Mouse (Mus musculus) embryonic stem cell, embryonic (primary cell): Measurements from ENCODE around the gene Olfr134.
"Not testable (repeated sequence)": the region's sequence is repeated elsewhere in the genome, so short reads cannot be mapped to it uniquely, and the experiment has no call there.

ENCODE experiments used
- CTCF ChIA-PET, 4 experiments: fragments of 300-600 bp in 2 of 4; fragments of 350-600 bp in 2 of 4; sonication (Branson Sonifier 250); formaldehyde crosslinking; loops; one replicate each; lab custom pipeline; 2022; ENCODE audit warnings: inconsistent platforms in 2 of 4; lab: Charles Lee
- POLR2A ChIA-PET, 4 experiments: fragments of 300-600 bp in 2 of 4; fragments of 350-600 bp in 2 of 4; sonication (Branson Sonifier 250); formaldehyde crosslinking; loops; one replicate each; lab custom pipeline; 2022; ENCODE audit warnings: antibody characterized with exemption in 4 of 4, inconsistent platforms in 1 of 4; lab: Charles Lee

The Olfr134 gene

GRCm38 (mm10) chr17:38171088-38171487 is at the start of gene Olfr134:
TSS of gene Olfr134 (plus strand) at chr17:38171388.
- ChIA-PET CTCF (no interaction called here), POLR2A (no interaction called here)

GRCm38 (mm10) chr17:38124199-38124598 is 47.0 kb upstream of the Olfr134 start:
- POLR2A ChIA-PET, CTCF ChIA-PET: not testable (repeated sequence)

- CTCF ChIA-PET, POLR2A ChIA-PET: not testable (repeated sequence)
Measured at GRCm38 (mm10) chr17:38125371-38125770, 45.8 kb upstream of the Olfr134 start.

- ChIA-PET POLR2A (no interaction called here), CTCF (no interaction called here)
Measured at GRCm38 (mm10) chr17:38134426-38134825, 36.8 kb upstream of the Olfr134 start, which contains the start of gene Olfr132. TSS of gene Olfr132 (minus strand) at chr17:38134526.

- ChIA-PET POLR2A (interaction anchor here in 1 of 4 experiments (0.7 kb wide), 1 partner anchor 42 kb away, joined by 3 read pairs; no protein-coding TSS in a partner anchor), CTCF (no interaction called here)
Measured at GRCm38 (mm10) chr17:38144981-38145380, 26.2 kb upstream of the Olfr134 start, which contains the start of gene Olfr133. TSS of gene Olfr133 (plus strand) at chr17:38145281.

- ChIA-PET CTCF (no interaction called here), POLR2A (no interaction called here)
Measured at GRCm38 (mm10) chr17:38204035-38204434, 32.8 kb downstream of the Olfr134 start, which contains the start of gene Olfr135. TSS of gene Olfr135 (plus strand) at chr17:38204335.
